Mouse (Mus musculus): ENCODE measurements around the gene Stoml1. TPM values are rescaled to one million over a fixed set of nuclear protein-coding genes. Genes with fewer than 3 reads are reported as not detected.

Stoml1 gene
- 13.8 and 16.9 TPM in 2 replicates for polyA plus RNA-seq (2015; fragmentation: Nextera tagmentation; extraction: Ambion mirVana)

DNA sequence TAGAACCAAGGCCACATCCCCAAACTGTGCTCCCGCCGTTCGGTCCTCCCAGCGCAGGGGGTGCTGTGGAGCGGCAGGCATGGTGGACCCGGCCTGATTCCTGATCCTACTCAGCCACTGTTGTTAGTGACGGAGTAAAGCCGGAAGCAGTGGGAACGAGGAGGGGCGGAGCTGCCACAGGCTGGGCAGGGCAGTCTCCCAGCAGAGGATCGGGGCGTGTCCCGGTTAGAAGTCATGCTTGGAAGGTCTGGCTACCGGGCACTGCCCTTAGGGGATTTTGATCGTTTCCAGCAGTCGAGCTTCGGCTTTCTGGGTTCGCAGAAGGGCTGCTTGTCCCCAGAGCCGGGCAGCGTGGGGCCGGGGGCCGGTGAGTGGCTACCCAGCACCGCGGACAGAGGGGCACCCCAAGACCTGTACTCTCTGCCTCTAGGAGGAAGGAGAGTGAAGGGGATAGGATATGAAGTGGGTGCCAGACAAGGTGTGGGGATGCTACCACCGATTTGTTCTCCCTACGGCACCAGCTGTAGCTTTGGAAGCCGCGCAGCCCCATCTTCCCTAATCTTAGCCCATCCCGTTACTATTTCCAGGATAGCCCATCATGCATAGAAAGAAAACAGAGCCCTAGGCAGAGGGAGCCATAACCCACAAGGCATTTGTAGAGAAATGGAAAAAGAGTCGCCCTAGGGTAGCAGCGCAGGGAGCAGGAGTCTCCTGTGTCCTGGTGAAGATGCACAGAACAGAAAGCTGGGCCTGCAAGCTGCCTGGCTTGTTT is at the start of gene Stoml1:
Gene Stoml1 (plus strand): TSS at position 132 of the 772 bp plus-strand sequence.

DNA sequence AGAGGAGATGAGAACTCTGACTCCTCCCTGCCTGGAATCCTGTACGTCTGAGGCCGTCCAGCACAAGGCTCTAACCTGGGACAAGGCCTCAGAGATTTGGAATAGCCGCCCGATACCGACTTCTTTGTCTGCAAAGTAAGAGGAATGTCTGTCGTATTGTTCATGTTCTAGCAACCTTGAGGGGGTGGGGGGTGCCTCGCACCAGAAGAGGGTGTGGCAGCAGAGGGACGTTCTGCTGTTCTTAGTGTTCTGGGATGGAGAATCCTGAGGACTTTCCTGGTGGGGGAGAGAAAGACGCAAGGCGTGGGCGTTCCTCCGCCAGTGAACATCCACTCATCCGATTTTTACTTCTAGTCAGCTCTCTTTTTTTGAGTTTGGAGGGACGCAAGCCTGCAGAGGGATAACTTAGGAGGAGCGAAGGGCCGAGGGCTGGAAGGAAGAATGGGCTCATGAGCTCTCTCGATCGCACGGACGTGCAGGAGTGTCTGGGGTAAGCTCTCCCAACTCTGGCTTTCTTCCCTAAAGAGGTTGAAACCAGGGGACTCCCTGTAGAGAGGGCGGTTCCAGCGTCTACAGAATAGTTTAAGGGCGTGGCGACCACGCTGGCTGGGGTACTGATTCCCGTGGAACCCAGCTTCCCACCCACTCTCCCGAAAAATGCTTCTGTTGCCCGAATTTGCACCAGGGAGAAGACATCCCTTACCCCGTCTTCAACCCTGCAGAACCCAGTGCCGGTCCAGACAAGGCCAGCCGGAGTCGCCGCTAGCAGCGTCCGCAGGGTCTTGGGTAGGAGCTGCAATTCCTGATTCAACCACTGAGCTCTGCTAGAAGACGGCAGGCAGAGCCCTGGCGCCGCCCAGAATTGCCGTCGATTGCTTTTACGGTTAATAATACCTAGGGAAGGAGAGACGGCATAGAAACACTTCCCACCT is 49.2 kb upstream of the Stoml1 start, which contains the start of the genes Islr and Islr2:
Gene Islr (minus strand): TSS at position 791 of the 932 bp plus-strand sequence.
Gene Islr2 (minus strand): TSS at position 804 of the 932 bp plus-strand sequence.

DNA sequence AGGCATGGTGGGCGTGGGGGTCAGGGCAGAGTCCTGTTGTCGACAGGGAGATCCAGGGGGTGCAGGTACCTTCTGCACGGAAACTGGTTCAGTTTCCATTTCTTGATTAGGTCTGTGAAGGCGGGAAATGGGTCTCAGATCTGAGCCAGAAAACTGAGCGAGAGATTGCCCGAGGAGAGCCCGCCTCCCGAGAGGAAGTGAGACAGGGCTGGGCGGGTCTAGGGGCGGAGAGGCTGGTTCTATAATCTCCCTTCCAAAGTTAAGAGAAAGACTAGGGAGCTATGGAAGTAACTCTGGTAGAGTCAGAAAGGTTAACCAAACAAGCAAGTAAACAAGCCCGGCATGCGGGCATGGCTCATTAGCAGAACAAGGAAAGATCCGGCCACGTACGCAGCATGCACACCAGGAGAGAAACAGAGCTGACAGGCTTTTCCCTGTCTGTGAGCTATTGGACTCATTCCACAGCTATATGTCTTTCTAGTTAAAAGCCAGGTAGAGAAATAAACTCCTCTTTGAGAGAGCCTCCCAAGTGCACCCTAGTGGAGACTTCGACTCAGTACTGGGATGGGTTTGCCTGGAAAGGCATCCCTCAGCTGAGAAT is 3.3 kb upstream of the Stoml1 start, which contains the start of gene Pml:
Gene Pml (minus strand): TSS at position 195 of the 601 bp plus-strand sequence.

Other genes starting within 250 kb of the Stoml1 start
- 12.4 and 24.9 TPM in 2 replicates for gene Cyp11a1, start 246.8 kb upstream of the Stoml1 start, polyA plus RNA-seq (2015; fragmentation: Nextera tagmentation; extraction: Ambion mirVana)
- gene Stra6, start 189.4 kb upstream of the Stoml1 start, polyA plus RNA-seq (2015; fragmentation: Nextera tagmentation; extraction: Ambion mirVana) = 0.08 and 0.25 TPM in 2 replicates
- 0.10 and 0.24 TPM in 2 replicates for gene Ccdc33, start 134.3 kb upstream of the Stoml1 start, polyA plus RNA-seq (2015; fragmentation: Nextera tagmentation; extraction: Ambion mirVana)
- 14.2 and 24.3 TPM in 2 replicates for gene Islr, start 48.9 kb upstream of the Stoml1 start, polyA plus RNA-seq (2015; fragmentation: Nextera tagmentation; extraction: Ambion mirVana)
- gene Islr2, start 48.8 kb upstream of the Stoml1 start, polyA plus RNA-seq (2015; fragmentation: Nextera tagmentation; extraction: Ambion mirVana) = 0.07 TPM in 1 of 2 replicates, not detected in the other
- 23.1 and 25.1 TPM in 2 replicates for gene Pml, start 3.4 kb upstream of the Stoml1 start, polyA plus RNA-seq (2015; fragmentation: Nextera tagmentation; extraction: Ambion mirVana)
- 55.7 and 70.5 TPM in 2 replicates for gene Loxl1, start 60.0 kb downstream of the Stoml1 start, polyA plus RNA-seq (2015; fragmentation: Nextera tagmentation; extraction: Ambion mirVana)
- gene Tbc1d21, start 117.3 kb downstream of the Stoml1 start, polyA plus RNA-seq (2015; fragmentation: Nextera tagmentation; extraction: Ambion mirVana) = not detected in 2 replicates
- 0.37 and 0.90 TPM in 2 replicates for gene Insyn1, start 235.4 kb downstream of the Stoml1 start, polyA plus RNA-seq (2015; fragmentation: Nextera tagmentation; extraction: Ambion mirVana)